Mouse (Mus musculus): Measurements from ENCODE around the gene Rnf5. TPM values are rescaled to one million over a fixed set of nuclear protein-coding genes. Genes with fewer than 3 reads are reported as not detected.

Rnf5 gene
- polyA plus RNA-seq (2015; fragmentation: Nextera tagmentation; extraction: Ambion mirVana), result 88.4 and 106 TPM in 2 replicates

DNA sequence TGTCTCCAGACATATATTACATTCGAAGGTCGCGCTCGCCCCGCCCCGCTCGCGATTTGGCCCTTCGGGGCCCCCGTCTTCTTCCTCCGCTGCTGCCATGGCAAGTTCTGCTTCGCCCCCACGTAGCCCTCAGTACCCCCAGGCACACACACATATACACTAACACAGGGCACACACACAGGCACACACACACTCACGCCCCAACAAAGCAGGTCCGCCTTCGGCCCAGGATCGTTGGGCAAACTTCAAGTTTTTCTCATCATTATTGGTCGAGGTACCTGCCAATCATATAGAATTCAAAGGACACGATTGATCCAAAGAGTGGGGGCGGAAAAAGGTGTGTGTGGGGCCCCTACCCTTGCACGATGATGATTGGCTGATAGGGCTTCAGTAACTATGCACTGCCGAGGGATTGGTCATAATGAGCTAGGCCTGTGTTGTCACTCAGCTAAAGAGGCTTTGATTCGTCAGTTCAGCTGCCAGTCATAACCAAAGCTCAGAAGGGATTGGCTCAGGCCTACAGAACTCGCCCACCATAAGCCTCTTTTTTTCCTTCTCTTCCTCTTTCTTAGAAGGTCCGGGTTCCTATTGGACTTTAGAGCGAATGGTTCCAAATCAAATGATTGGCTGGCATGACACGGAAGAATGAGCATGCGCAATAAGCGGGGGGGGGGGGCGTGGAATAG lies at the start of gene Rnf5:
TSS of gene Rnf5 (minus strand) at position 316 of the 686 bp plus-strand sequence.
- H3K27ac ChIP-seq (replicated peaks), result peak within 1 kb of the TSS; percentile 89
- peaks cover 23% of the 10 kb centered on the region for H3K36me3 ChIP-seq (replicated peaks)
- peaks cover 71% of the 10 kb centered on the region for H3K4me1 ChIP-seq (replicated peaks)
- ATAC-seq (ENCODE audit: insufficient read depth), result peak; percentile 89
- under 1% methylated on average over 30 of the region's 30 CpGs for WGBS (ENCODE audit: insufficient replicate concordance)
- peak within 1 kb of the TSS; percentile 97 for H3K4me2 ChIP-seq
- H3K9ac ChIP-seq, result peak within 1 kb of the TSS; percentile 94
- peak within 1 kb of the TSS; percentile 89 for H3K4me3 ChIP-seq (replicated peaks)
- H3K27me3 ChIP-seq, result no peaks in the 10 kb centered on the region
- no peaks in the 10 kb centered on the region for H3K9me3 ChIP-seq (replicated peaks)

DNA sequence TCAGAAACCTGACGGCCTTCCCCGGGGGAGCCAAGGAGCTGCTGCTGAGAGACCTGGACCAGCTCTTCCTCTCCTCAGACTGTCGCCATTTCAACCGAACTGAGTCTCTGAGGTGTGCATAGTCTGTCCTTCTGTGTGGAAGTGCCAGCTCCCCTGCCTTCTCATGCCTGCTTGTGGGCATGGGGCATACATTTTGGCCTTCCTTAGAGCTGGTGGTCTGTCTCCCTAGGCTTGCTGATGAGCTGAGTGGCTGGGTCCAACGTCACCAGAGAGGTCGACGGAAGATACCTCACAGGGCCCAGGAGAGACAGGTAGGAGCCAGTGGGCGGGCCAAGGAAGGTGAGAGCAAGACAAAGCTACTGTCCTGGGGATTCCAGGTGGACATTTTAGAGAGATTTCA lies 49.5 kb upstream of the Rnf5 start:
- no peak for ATAC-seq (ENCODE audit: insufficient read depth)
- Histone ChIP-seq H3K4me3 (replicated peaks) (no peak overlapping the region), H3K27me3 (no peaks in the 10 kb centered on the region), H3K9ac (no peak overlapping the region), H3K9me3 (replicated peaks) (no peaks in the 10 kb centered on the region), H3K4me2 (no peak overlapping the region), H3K27ac (replicated peaks) (no peak overlapping the region), H3K36me3 (replicated peaks) (peaks cover 50% of the 10 kb centered on the region), H3K4me1 (replicated peaks) (peaks cover 17% of the 10 kb centered on the region)
- WGBS (ENCODE audit: insufficient replicate concordance), result 88% methylated on average over 8 of the region's 8 CpGs

GRCm38 (mm10) chr17:34652546-34652945 lies 49.1 kb upstream of the Rnf5 start:
- Histone ChIP-seq H3K36me3 (replicated peaks) (peaks cover 50% of the 10 kb centered on the region), H3K4me2 (no peak overlapping the region), H3K27ac (replicated peaks) (no peak overlapping the region), H3K4me1 (replicated peaks) (peaks cover 21% of the 10 kb centered on the region), H3K27me3 (no peaks in the 10 kb centered on the region), H3K9ac (no peak overlapping the region), H3K9me3 (replicated peaks) (no peaks in the 10 kb centered on the region), H3K4me3 (replicated peaks) (no peak overlapping the region)
- ATAC-seq (ENCODE audit: insufficient read depth), result no peak
- 79% methylated on average over 10 of the region's 10 CpGs for WGBS (ENCODE audit: insufficient replicate concordance)

DNA sequence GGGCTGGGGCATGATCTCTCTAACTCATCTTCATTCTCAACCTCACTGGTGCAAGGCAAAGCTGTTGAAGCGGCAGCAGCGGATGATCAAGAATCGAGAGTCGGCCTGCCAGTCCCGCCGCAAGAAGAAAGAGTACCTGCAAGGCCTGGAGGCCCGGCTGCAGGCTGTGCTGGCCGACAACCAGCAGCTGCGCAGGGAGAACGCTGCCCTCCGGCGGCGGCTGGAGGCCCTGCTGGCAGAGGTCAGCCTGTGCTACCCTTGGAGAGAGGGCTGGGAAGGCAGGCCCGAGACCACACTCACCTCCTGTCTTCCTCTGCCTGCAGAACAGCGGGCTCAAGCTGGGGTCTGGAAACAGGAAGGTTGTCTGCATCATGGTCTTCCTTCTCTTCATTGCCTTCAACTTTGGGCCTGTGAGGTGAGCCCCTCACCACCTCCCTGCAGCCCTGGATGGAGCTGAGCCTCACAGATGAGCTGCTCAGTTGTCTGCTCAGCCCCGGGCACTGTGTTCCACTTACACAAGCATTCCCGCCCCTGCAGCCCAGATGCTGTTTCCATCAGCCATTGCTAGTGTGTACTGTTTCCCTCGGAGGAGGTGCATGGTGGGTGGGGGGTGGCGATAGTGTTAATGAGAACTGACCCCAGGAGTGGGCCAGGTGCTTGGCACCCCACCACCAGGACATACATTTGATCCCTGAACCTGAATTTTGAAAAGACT lies 48.2 kb upstream of the Rnf5 start:
- Histone ChIP-seq H3K4me1 (replicated peaks) (peaks cover 27% of the 10 kb centered on the region), H3K36me3 (replicated peaks) (peaks cover 50% of the 10 kb centered on the region), H3K4me3 (replicated peaks) (no peak overlapping the region), H3K4me2 (no peak overlapping the region), H3K9ac (no peak overlapping the region), H3K27ac (replicated peaks) (no peak overlapping the region), H3K9me3 (replicated peaks) (no peaks in the 10 kb centered on the region), H3K27me3 (no peaks in the 10 kb centered on the region)
- no peak for ATAC-seq (ENCODE audit: insufficient read depth)
- WGBS (ENCODE audit: insufficient replicate concordance), result 62% methylated on average over 19 of the region's 19 CpGs

GRCm38 (mm10) chr17:34650781-34651180 lies 47.3 kb upstream of the Rnf5 start:
- H3K4me3 ChIP-seq (replicated peaks), result no peak overlapping the region
- H3K4me1 ChIP-seq (replicated peaks), result peaks cover 35% of the 10 kb centered on the region
- H3K4me2 ChIP-seq, result no peak overlapping the region
- no peak overlapping the region for H3K9ac ChIP-seq
- peaks cover 50% of the 10 kb centered on the region for H3K36me3 ChIP-seq (replicated peaks)
- H3K9me3 ChIP-seq (replicated peaks), result no peaks in the 10 kb centered on the region
- no peak overlapping the region for H3K27ac ChIP-seq (replicated peaks)
- no peak for ATAC-seq (ENCODE audit: insufficient read depth)
- no peaks in the 10 kb centered on the region for H3K27me3 ChIP-seq
- WGBS (ENCODE audit: insufficient replicate concordance), result 84% methylated on average over 14 of the region's 14 CpGs

GRCm38 (mm10) chr17:34649106-34649864 lies 45.8 kb upstream of the Rnf5 start:
- H3K27me3 ChIP-seq, result no peaks in the 10 kb centered on the region
- peaks cover 50% of the 10 kb centered on the region for H3K36me3 ChIP-seq (replicated peaks)
- no peak overlapping the region for H3K9ac ChIP-seq
- no peaks in the 10 kb centered on the region for H3K9me3 ChIP-seq (replicated peaks)
- H3K4me3 ChIP-seq (replicated peaks), result no peak overlapping the region
- no peak overlapping the region for H3K27ac ChIP-seq (replicated peaks)
- ATAC-seq (ENCODE audit: insufficient read depth), result no peak
- H3K4me1 ChIP-seq (replicated peaks), result peaks cover 50% of the 10 kb centered on the region
- H3K4me2 ChIP-seq, result no peak overlapping the region
- WGBS (ENCODE audit: insufficient replicate concordance), result 73% methylated on average over 18 of the region's 18 CpGs

DNA sequence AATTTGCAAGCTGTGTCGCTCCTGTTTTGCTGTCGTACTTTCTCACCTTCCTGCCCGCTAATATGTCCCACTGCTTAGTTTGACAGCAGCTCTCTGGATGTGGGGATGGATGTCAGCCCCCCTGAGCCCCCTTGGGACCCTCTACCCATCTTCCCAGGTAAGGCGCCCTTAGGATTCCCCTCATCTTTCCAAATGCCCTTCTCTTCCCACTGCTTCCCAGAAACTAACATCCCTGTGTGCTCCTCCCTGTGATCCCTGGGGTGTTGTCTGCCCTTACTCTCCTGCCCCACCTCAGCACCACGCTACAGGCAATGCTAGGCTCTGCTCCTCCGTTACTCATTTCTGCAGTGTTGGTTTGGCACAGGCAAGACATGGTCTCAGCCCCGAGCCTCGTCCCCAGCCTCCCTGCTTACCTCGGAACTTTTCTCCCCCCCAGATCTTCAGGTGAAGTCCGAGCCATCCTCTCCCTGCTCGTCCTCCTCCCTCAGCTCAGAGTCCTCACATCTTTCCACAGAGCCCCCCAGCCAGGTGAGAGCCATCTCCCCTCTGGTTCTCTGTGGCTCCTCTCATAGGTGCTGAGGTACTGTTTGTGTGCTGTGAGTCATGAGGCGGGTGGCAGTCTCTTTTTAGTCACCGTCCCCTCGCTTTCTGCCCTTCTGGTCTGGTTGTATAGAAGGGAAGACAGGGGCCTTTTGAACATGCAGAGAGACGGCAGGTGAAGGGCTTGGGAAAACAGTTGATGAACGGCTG lies 44.8 kb upstream of the Rnf5 start:
- peak overlapping the region; percentile 95 for H3K4me2 ChIP-seq
- no peak for ATAC-seq (ENCODE audit: insufficient read depth)
- no peaks in the 10 kb centered on the region for H3K9me3 ChIP-seq (replicated peaks)
- H3K27ac ChIP-seq (replicated peaks), result no peak overlapping the region
- 76% methylated on average over 16 of the region's 16 CpGs for WGBS (ENCODE audit: insufficient replicate concordance)
- no peaks in the 10 kb centered on the region for H3K27me3 ChIP-seq
- H3K4me1 ChIP-seq (replicated peaks), result peaks cover 56% of the 10 kb centered on the region
- H3K4me3 ChIP-seq (replicated peaks), result peak overlapping the region; percentile 92
- peak overlapping the region; percentile 86; the same call in 1 of the 2 replicates for H3K9ac ChIP-seq
- peaks cover 45% of the 10 kb centered on the region for H3K36me3 ChIP-seq (replicated peaks)

GRCm38 (mm10) chr17:34646906-34647787 lies 43.7 kb upstream of the Rnf5 start, which contains the start of gene Atf6b:
TSS of gene Atf6b (plus strand) at chr17:34647146.
- Histone ChIP-seq H3K27ac (replicated peaks) (peak within 1 kb of the TSS; percentile 66), H3K4me3 (replicated peaks) (peak within 1 kb of the TSS; percentile 92), H3K9me3 (replicated peaks) (no peaks in the 10 kb centered on the region), H3K4me1 (replicated peaks) (peaks cover 56% of the 10 kb centered on the region), H3K4me2 (peak within 1 kb of the TSS; percentile 95), H3K27me3 (no peaks in the 10 kb centered on the region), H3K36me3 (replicated peaks) (peaks cover 35% of the 10 kb centered on the region), H3K9ac (peak within 1 kb of the TSS; percentile 86)
- ATAC-seq (ENCODE audit: insufficient read depth), result peak; percentile 95
- under 1% methylated on average over 66 of the region's 66 CpGs for WGBS (ENCODE audit: insufficient replicate concordance)

DNA sequence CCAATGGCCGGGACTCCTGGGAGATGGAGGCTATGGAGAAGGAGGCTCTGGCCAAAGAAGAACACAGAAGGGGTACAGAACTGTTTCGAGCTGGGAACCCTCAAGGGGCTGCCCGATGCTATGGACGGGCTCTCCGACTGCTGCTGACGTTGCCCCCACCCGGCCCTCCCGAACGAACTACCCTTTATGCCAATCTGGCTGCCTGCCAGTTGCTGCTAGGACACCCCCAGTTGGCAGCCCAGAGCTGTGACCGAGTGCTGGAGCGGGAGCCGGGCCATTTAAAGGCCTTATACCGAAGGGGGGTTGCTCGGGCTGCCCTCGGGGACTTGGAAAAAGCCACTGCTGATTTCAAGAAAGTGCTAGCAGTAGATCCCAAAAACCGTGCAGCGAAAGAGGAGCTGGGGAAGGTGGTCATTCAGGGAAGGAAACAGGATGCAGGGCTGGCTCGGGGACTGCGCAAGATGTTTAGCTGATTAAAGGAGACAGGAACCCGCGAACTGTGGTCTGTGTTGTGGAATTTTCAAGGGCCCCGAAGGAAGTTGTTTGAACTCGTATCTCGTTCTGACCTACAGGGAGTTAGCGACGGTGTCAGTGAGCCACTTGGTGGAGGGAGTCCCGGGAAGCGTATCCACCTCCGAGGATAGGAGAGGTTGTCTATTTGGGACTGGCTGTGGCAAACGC lies 42.5 kb upstream of the Rnf5 start:
- Histone ChIP-seq H3K36me3 (replicated peaks) (peaks cover 25% of the 10 kb centered on the region), H3K4me3 (replicated peaks) (peak overlapping the region; percentile 92; the same call in 1 of the 2 replicates), H3K9me3 (replicated peaks) (no peaks in the 10 kb centered on the region), H3K27me3 (no peaks in the 10 kb centered on the region), H3K27ac (replicated peaks) (no peak overlapping the region), H3K4me1 (replicated peaks) (peaks cover 56% of the 10 kb centered on the region), H3K9ac (no peak overlapping the region), H3K4me2 (peak overlapping the region; percentile 95)
- 54% methylated on average over 30 of the region's 30 CpGs for WGBS (ENCODE audit: insufficient replicate concordance)
- ATAC-seq (ENCODE audit: insufficient read depth), result no peak
